Mouse (Mus musculus): Measurements from ENCODE around the gene Hcn1. TPM values are rescaled to one million over a fixed set of nuclear protein-coding genes. Genes with fewer than 3 reads are reported as not detected.

Gene Hcn1
- polyA plus RNA-seq, 1 experiment = 0.04 TPM

DNA sequence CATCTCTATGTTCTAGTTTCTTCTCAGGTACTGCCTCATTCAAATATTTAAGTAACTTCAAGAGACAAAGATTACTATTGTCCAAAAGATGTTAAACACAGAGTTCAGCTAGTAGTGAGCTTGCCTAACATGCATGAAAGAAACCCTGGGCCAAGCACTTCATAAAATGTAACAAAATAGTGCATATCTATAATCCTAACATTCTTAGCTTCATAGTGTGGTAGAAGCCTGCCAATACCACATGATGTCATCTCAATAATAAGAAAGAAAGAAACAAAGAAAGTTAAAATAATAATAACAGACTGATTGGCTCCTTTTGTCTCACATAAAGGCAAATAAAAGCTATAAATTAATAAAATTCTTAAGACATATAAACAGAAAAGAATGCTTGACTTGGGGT lies 103.5 kb downstream of the Hcn1 start:
- no peaks in the 10 kb centered on the region for H3K27me3 ChIP-seq (ENCODE audit: control insufficient read depth, insufficient read depth, insufficient read length)
- no peak overlapping the region for H3K4me3 ChIP-seq (ENCODE audit: insufficient read depth, poor library complexity, severe bottlenecking)
- no peaks in the 10 kb centered on the region for H3K79me2 ChIP-seq (ENCODE audit: control insufficient read depth, insufficient read depth)
- H3K79me3 ChIP-seq (ENCODE audit: low read depth) = no peaks in the 10 kb centered on the region
- H3ac ChIP-seq (ENCODE audit: control insufficient read depth, insufficient read length, low read depth) = no peak overlapping the region
- H3K36me3 ChIP-seq (ENCODE audit: control insufficient read depth, insufficient read depth) = no peaks in the 10 kb centered on the region
- TF ChIP-seq FOSL1 (IDR thresholded peaks at IDR 0.05; ENCODE audit: insufficient read depth, low read length, poor library complexity, severe bottlenecking) = no peak
- no peak for TF ChIP-seq MYOD1 (IDR thresholded peaks at IDR 0.05; ENCODE audit: control insufficient read depth, insufficient read length, low read depth)
- TF ChIP-seq MYOG (IDR thresholded peaks at IDR 0.05; ENCODE audit: control insufficient read depth, extremely low read depth, insufficient read length) = no peak
- TF ChIP-seq CEBPB (IDR thresholded peaks at IDR 0.05; ENCODE audit: low read depth) = no peak
- no peak for TF ChIP-seq USF1 (IDR thresholded peaks at IDR 0.05; ENCODE audit: low read depth)
- TF ChIP-seq CTCF (IDR thresholded peaks at IDR 0.05; ENCODE audit: control insufficient read depth, insufficient read depth, insufficient read length) = no peak
- TF ChIP-seq MAX (IDR thresholded peaks at IDR 0.05) = no peak

DNA sequence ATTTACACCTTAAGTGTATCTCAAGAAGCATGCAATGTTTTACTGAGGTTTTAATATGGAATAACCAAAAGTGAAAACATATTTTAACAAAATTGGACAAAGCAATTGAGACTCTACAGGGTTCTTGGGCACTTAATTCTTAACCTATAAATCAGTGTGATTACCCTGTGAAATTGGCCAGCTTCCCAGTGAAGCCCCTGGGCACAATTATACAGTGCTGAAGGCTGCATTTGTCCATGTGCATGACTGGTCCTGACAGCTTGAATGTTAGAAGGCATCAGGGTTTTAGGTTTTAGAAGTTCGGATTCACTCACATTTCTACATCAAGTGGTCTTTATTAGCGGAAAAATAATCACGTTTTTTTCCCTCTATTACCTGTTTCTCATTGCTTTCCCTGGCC lies 103.9 kb downstream of the Hcn1 start:
- no peak overlapping the region for H3ac ChIP-seq (ENCODE audit: control insufficient read depth, insufficient read length, low read depth)
- no peaks in the 10 kb centered on the region for H3K27me3 ChIP-seq (ENCODE audit: control insufficient read depth, insufficient read depth, insufficient read length)
- no peak for TF ChIP-seq MYOD1 (IDR thresholded peaks at IDR 0.05; ENCODE audit: control insufficient read depth, insufficient read length, low read depth)
- TF ChIP-seq MYOG (IDR thresholded peaks at IDR 0.05; ENCODE audit: control insufficient read depth, extremely low read depth, insufficient read length) = no peak
- no peak for TF ChIP-seq CEBPB (IDR thresholded peaks at IDR 0.05; ENCODE audit: low read depth)
- TF ChIP-seq CTCF (IDR thresholded peaks at IDR 0.05; ENCODE audit: control insufficient read depth, insufficient read depth, insufficient read length) = no peak
- no peak for TF ChIP-seq USF1 (IDR thresholded peaks at IDR 0.05; ENCODE audit: low read depth)
- no peak for TF ChIP-seq MAX (IDR thresholded peaks at IDR 0.05)
- TF ChIP-seq FOSL1 (IDR thresholded peaks at IDR 0.05; ENCODE audit: insufficient read depth, low read length, poor library complexity, severe bottlenecking) = no peak
- no peaks in the 10 kb centered on the region for H3K79me2 ChIP-seq (ENCODE audit: control insufficient read depth, insufficient read depth)
- no peaks in the 10 kb centered on the region for H3K79me3 ChIP-seq (ENCODE audit: low read depth)
- no peaks in the 10 kb centered on the region for H3K36me3 ChIP-seq (ENCODE audit: control insufficient read depth, insufficient read depth)
- H3K4me3 ChIP-seq (ENCODE audit: insufficient read depth, poor library complexity, severe bottlenecking) = no peak overlapping the region

DNA sequence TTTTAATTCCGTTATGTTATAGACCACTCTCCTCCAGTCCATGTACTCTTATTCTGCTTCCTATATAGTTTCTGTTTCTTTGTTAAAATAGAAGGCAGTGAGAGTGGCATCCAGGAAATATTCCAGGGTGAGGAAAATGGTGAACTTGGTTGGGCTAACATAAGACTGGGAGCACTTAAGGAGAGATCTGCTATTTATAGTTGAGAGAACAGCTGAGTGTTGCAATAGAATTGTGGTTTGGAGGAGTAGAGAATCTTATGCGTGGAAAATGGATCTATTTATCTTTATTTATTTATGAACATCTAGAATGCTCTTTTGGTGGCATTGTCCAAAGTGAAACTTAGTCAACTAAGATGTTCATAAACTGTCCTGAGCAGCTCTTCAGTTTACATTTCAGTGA lies 104.4 kb downstream of the Hcn1 start:
- Histone ChIP-seq H3K4me3 (ENCODE audit: insufficient read depth, poor library complexity, severe bottlenecking) (no peak overlapping the region), H3K27me3 (ENCODE audit: control insufficient read depth, insufficient read depth, insufficient read length) (no peaks in the 10 kb centered on the region)
- TF ChIP-seq USF1 (IDR thresholded peaks at IDR 0.05; ENCODE audit: low read depth) (no peak), MYOD1 (IDR thresholded peaks at IDR 0.05; ENCODE audit: control insufficient read depth, insufficient read length, low read depth) (no peak), FOSL1 (IDR thresholded peaks at IDR 0.05; ENCODE audit: insufficient read depth, low read length, poor library complexity, severe bottlenecking) (no peak), CTCF (IDR thresholded peaks at IDR 0.05; ENCODE audit: control insufficient read depth, insufficient read depth, insufficient read length) (no peak), CEBPB (IDR thresholded peaks at IDR 0.05; ENCODE audit: low read depth) (no peak), MYOG (IDR thresholded peaks at IDR 0.05; ENCODE audit: control insufficient read depth, extremely low read depth, insufficient read length) (no peak), MAX (IDR thresholded peaks at IDR 0.05) (no peak)

DNA sequence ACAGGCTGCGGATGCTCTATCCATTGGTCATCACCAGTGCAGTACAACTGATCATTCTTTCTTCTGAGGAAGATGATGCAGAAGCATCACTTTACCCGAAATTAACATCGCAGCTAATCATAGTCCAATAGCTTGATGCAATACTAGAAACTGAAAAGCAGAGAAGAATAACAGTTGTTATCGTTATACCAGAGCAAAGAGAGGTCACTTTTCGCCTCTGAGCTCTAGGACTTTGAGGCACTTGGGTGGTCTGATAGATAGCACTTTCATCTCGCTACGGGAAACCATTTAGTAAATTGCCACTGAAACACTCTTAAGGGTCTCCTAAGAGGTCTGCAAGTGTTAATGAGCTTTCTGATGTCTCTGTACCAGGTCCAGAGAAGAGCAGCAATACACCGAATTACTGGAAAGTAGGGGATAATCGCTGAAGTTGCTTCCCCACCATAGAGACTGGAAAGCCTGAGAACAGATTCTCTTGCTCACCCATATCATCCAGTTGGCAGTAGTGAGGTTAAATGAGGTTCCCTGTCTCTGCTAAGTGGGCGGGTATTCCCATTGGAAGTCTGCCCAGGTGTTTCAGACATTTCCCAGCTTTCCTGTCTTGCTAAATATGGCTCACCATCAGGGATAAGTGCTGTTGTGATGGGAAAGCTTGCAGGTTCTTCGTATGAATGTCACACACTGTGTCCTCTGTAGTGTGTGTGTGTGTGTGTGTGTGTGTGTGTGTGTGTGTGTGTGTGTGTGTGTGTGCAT lies 105.0 kb downstream of the Hcn1 start:
- H3K27me3 ChIP-seq (ENCODE audit: control insufficient read depth, insufficient read depth, insufficient read length) = no peaks in the 10 kb centered on the region
- H3K4me3 ChIP-seq (ENCODE audit: insufficient read depth, poor library complexity, severe bottlenecking) = no peak overlapping the region
- no peaks in the 10 kb centered on the region for H3K79me3 ChIP-seq (ENCODE audit: low read depth)
- H3K79me2 ChIP-seq (ENCODE audit: control insufficient read depth, insufficient read depth) = no peaks in the 10 kb centered on the region
- no peak overlapping the region for H3ac ChIP-seq (ENCODE audit: control insufficient read depth, insufficient read length, low read depth)
- TF ChIP-seq MYOD1 (IDR thresholded peaks at IDR 0.05; ENCODE audit: control insufficient read depth, insufficient read length, low read depth) (no peak), MYOG (IDR thresholded peaks at IDR 0.05; ENCODE audit: control insufficient read depth, extremely low read depth, insufficient read length) (no peak), CTCF (IDR thresholded peaks at IDR 0.05; ENCODE audit: control insufficient read depth, insufficient read depth, insufficient read length) (no peak), MAX (IDR thresholded peaks at IDR 0.05) (no peak), FOSL1 (IDR thresholded peaks at IDR 0.05; ENCODE audit: insufficient read depth, low read length, poor library complexity, severe bottlenecking) (no peak), CEBPB (IDR thresholded peaks at IDR 0.05; ENCODE audit: low read depth) (no peak), USF1 (IDR thresholded peaks at IDR 0.05; ENCODE audit: low read depth) (no peak)
- no peaks in the 10 kb centered on the region for H3K36me3 ChIP-seq (ENCODE audit: control insufficient read depth, insufficient read depth)

More for the DNA sequence above, 104.4 kb downstream of the Hcn1 start:
- H3K36me3 ChIP-seq (ENCODE audit: control insufficient read depth, insufficient read depth) = no peaks in the 10 kb centered on the region
- H3K79me2 ChIP-seq (ENCODE audit: control insufficient read depth, insufficient read depth) = no peaks in the 10 kb centered on the region
- no peak overlapping the region for H3ac ChIP-seq (ENCODE audit: control insufficient read depth, insufficient read length, low read depth)
- H3K79me3 ChIP-seq (ENCODE audit: low read depth) = no peaks in the 10 kb centered on the region

DNA sequence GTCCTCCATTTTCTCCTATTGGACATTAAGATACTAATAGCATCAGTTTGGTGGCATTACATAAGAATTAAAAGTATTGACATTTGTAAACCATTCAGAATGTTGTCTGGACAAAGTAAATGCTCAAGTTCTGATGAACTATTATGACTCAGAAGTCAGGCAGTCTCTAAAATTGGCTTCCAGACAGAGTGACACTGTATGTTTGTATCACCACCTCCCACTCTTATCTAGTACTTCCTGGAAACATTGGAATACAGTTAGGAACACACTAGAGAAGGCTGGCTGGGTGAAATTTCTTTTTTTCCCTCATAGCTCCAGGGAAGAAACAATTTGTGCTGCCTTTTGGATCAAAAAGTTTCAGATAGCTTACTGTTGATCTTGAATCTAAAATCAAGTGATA lies 108.7 kb downstream of the Hcn1 start:
- Histone ChIP-seq H3K4me3 (ENCODE audit: insufficient read depth, poor library complexity, severe bottlenecking) (no peak overlapping the region), H3K79me2 (ENCODE audit: control insufficient read depth, insufficient read depth) (no peaks in the 10 kb centered on the region)
- no peak for TF ChIP-seq MYOG (IDR thresholded peaks at IDR 0.05; ENCODE audit: control insufficient read depth, extremely low read depth, insufficient read length)
- no peak for TF ChIP-seq MAX (IDR thresholded peaks at IDR 0.05)
- TF ChIP-seq CTCF (IDR thresholded peaks at IDR 0.05; ENCODE audit: control insufficient read depth, insufficient read depth, insufficient read length) = no peak
- no peak for TF ChIP-seq FOSL1 (IDR thresholded peaks at IDR 0.05; ENCODE audit: insufficient read depth, low read length, poor library complexity, severe bottlenecking)
- TF ChIP-seq CEBPB (IDR thresholded peaks at IDR 0.05; ENCODE audit: low read depth) = no peak
- TF ChIP-seq MYOD1 (IDR thresholded peaks at IDR 0.05; ENCODE audit: control insufficient read depth, insufficient read length, low read depth) = no peak
- no peak for TF ChIP-seq USF1 (IDR thresholded peaks at IDR 0.05; ENCODE audit: low read depth)

More for the DNA sequence above, 108.7 kb downstream of the Hcn1 start:
- Histone ChIP-seq H3ac (ENCODE audit: control insufficient read depth, insufficient read length, low read depth) (no peak overlapping the region), H3K27me3 (ENCODE audit: control insufficient read depth, insufficient read depth, insufficient read length) (no peaks in the 10 kb centered on the region), H3K36me3 (ENCODE audit: control insufficient read depth, insufficient read depth) (no peaks in the 10 kb centered on the region), H3K79me3 (ENCODE audit: low read depth) (no peaks in the 10 kb centered on the region)
